Mouse (Mus musculus) MEL (cell line): Measurements from ENCODE around the gene Rit1. TPM values are rescaled to one million over a fixed set of nuclear protein-coding genes. Genes with fewer than 3 reads are reported as not detected.
"Not testable (repeated sequence)": the region's sequence is repeated elsewhere in the genome, so short reads cannot be mapped to it uniquely, and the experiment has no call there.

ENCODE experiments used
- DNase-seq: peaks from one replicate; pipeline ENCODE4 v3.0.0; 2011; ENCODE audit warnings: low read depth, low spot score
- H3K27ac ChIP-seq: 2 replicates; pipeline ENCODE4 v1.5.1; 2012; ENCODE audit warnings: low read depth, mild to moderate bottlenecking, control low read depth, low read length, moderate library complexity; ENCODE audit not compliant: control insufficient read depth
- H3K27me3 ChIP-seq, 2 experiments: fragments of 150-350 bp in 1 of 2; sonication (generic) in 1 of 2; 2 replicates each; pipeline ENCODE4 v1.6.1; 2012; ENCODE audit warnings: low read length in 2 of 2, mild to moderate bottlenecking in 2 of 2, improper control_type of control experiment in 1 of 2, moderate library complexity in 1 of 2; ENCODE audit not compliant: insufficient read depth in 2 of 2, control insufficient read depth in 1 of 2
- H3K36me3 ChIP-seq, 2 experiments: 2 replicates each; pipeline ENCODE4 v1.6.1; 2012 to 2014; ENCODE audit warnings: low read length in 2 of 2, improper control_type of control experiment in 1 of 2, inconsistent platforms in 1 of 2, mild to moderate bottlenecking in 1 of 2; ENCODE audit not compliant: insufficient read depth in 2 of 2, control insufficient read depth in 1 of 2
- H3K4me1 ChIP-seq, 2 experiments: fragments of 150-350 bp in 1 of 2; sonication (generic) in 1 of 2; 2 replicates each; pipeline ENCODE4 v1.6.1; 2012; ENCODE audit warnings: low read length in 2 of 2, improper control_type of control experiment in 1 of 2, mild to moderate bottlenecking in 1 of 2; ENCODE audit not compliant: insufficient read depth in 2 of 2, control insufficient read depth in 1 of 2
- H3K4me3 ChIP-seq, 2 experiments: fragments of 150-350 bp in 1 of 2; sonication (generic) in 1 of 2; 2 replicates each; pipeline ENCODE4 v1.5.1; 2012; ENCODE audit warnings: low read depth in 2 of 2, low read length in 2 of 2, mild to moderate bottlenecking in 2 of 2, moderate library complexity in 2 of 2, control low read depth in 1 of 2, improper control_type of control experiment in 1 of 2; ENCODE audit not compliant: control insufficient read depth in 1 of 2, insufficient read depth in 1 of 2
- H3K79me2 ChIP-seq: 2 replicates; pipeline ENCODE4 v1.6.1; 2012; ENCODE audit warnings: mild to moderate bottlenecking, low read length, moderate library complexity; ENCODE audit not compliant: control insufficient read depth, poor library complexity, insufficient read depth
- H3K9ac ChIP-seq: 2 replicates; pipeline ENCODE4 v1.6.1; 2012; ENCODE audit warnings: low read depth, mild to moderate bottlenecking, control low read depth, low read length, moderate library complexity; ENCODE audit not compliant: control insufficient read depth, poor library complexity, severe bottlenecking
- H3K9me3 ChIP-seq: fragments of 150-350 bp; sonication (generic); replicated peaks from 2 replicates; pipeline ENCODE4 v1.6.1; 2012; ENCODE audit warnings: mild to moderate bottlenecking, low read length, improper control_type of control experiment, moderate library complexity; ENCODE audit not compliant: insufficient read depth
- BHLHE40 ChIP-seq: IDR thresholded peaks from 2 replicates; pipeline ENCODE4 v1.6.1; 2012; ENCODE audit warnings: low read depth, mild to moderate bottlenecking, inconsistent platforms, low read length, improper control_type of control experiment, borderline replicate concordance
- ELF1 ChIP-seq: IDR thresholded peaks from 2 replicates; pipeline ENCODE4 v1.6.1; 2014; ENCODE audit warnings: low read depth, mild to moderate bottlenecking, inconsistent platforms, low read length, improper control_type of control experiment, moderate library complexity
- HCFC1 ChIP-seq: IDR thresholded peaks from 2 replicates; pipeline ENCODE4 v1.6.1; 2012; ENCODE audit warnings: low read depth, mild to moderate bottlenecking, inconsistent platforms, low read length, improper control_type of control experiment, moderate library complexity
- MAFK ChIP-seq: IDR thresholded peaks from 2 replicates; pipeline ENCODE4 v1.6.1; 2011; ENCODE audit warnings: low read depth, mild to moderate bottlenecking, low read length, improper control_type of control experiment, borderline replicate concordance
- NRF1 ChIP-seq: IDR thresholded peaks from 2 replicates; pipeline ENCODE4 v1.6.1; 2014; ENCODE audit warnings: low read depth, mild to moderate bottlenecking, inconsistent platforms, low read length, improper control_type of control experiment, moderate library complexity; ENCODE audit not compliant: poor library complexity, insufficient read depth, severe bottlenecking
- POLR2A ChIP-seq, 2 experiments: IDR thresholded peaks; 2 replicates each; pipeline ENCODE4 v1.6.1; 2011 to 2012; ENCODE audit warnings: low read length in 2 of 2, mild to moderate bottlenecking in 2 of 2, control low read depth in 1 of 2, improper control_type of control experiment in 1 of 2, low read depth in 1 of 2, moderate library complexity in 1 of 2; ENCODE audit not compliant: control insufficient read depth in 1 of 2, insufficient read depth in 1 of 2, poor library complexity in 1 of 2
- POLR2AphosphoS2 ChIP-seq: IDR thresholded peaks from 2 replicates; pipeline ENCODE4 v1.6.1; 2011; ENCODE audit warnings: low read length, improper control_type of control experiment
- RAD21 ChIP-seq: IDR thresholded peaks from 2 replicates; pipeline ENCODE4 v1.6.1; 2011; ENCODE audit warnings: mild to moderate bottlenecking, low read depth, low read length, improper control_type of control experiment
- SIN3A ChIP-seq: IDR thresholded peaks from 2 replicates; pipeline ENCODE4 v1.6.1; 2012; ENCODE audit warnings: low read length, improper control_type of control experiment, inconsistent platforms
- SMC3 ChIP-seq: IDR thresholded peaks from 2 replicates; pipeline ENCODE4 v1.6.1; 2011; ENCODE audit warnings: low read depth, low read length, improper control_type of control experiment
- TBP ChIP-seq: IDR thresholded peaks from 2 replicates; pipeline ENCODE4 v1.8.0; 2011; ENCODE audit warnings: low read depth, low read length, improper control_type of control experiment
- polyA plus RNA-seq, 2 experiments: library from polyadenylated mRNA; stranded (reverse) in 1 of 2; unstranded in 1 of 2; fragments of >175 nt in 1 of 2; fragments of >200 nt in 1 of 2; gene quantifications; 2 replicates each; pipeline versions ENCODE4 v1.2.1 to v1.2.4; 2012; ENCODE audit warnings: low replicate concordance in 2 of 2, low read depth in 1 of 2; ENCODE audit not compliant: insufficient read length in 2 of 2, insufficient read depth in 1 of 2, missing spikeins in 1 of 2
- total RNA-seq: library from RNA; depleted of rRNA; stranded (reverse); fragments of 300-350 nt; gene quantifications from 2 replicates; pipeline ENCODE4 v1.2.3, GENCODE M21; 2012

Gene Rit1
- total and polyA plus RNA-seq, 3 experiments = 28.7 to 34.1 TPM; not detected in 1

- H3K27ac ChIP-seq = no peak overlapping the region
- DNase-seq = no peak
- H3K9me3 ChIP-seq = no peaks in the 10 kb centered on the region
- H3K4me1 ChIP-seq = peaks cover 19 to 20% of the 10 kb centered on the region in 2 experiments
- H3K9ac ChIP-seq = no peak overlapping the region
- H3K4me3 ChIP-seq = no peak overlapping the region
- H3K36me3 ChIP-seq = peaks cover 33 to 35% of the 10 kb centered on the region in 2 experiments
- no peaks in the 10 kb centered on the region for H3K27me3 ChIP-seq
- TF ChIP-seq SMC3 (no peak), MAFK (0 out of 2 replicates have a peak, but pooled peaks have one; percentile 17), POLR2A (IDR thresholded peaks at IDR 0.05; ENCODE audit: control insufficient read depth in 1 of 2, insufficient read depth in 1 of 2, low read depth in 1 of 2, low read length in 2 of 2, poor library complexity in 1 of 2) (peak in 1 of 2 experiments; percentile 14; a peak in 1 of 4 replicates), SIN3A (0 out of 2 replicates have a peak, but pooled peaks have one; percentile 22), BHLHE40 (0 out of 2 replicates have a peak, but pooled peaks have one; percentile 13), NRF1 (no peak), POLR2AphosphoS2 (peak; percentile 55)
- H3K79me2 ChIP-seq = peaks cover 8% of the 10 kb centered on the region; the same call in 1 of the 2 replicates
These were observed 1.9 kb upstream of the Rit1 start for GRCm38 (mm10) chr3:88714725-88715124.

GRCm38 (mm10) chr3:88715716-88716115 lies 922 bp upstream of the Rit1 start:
- peaks cover 29 to 33% of the 10 kb centered on the region in 2 experiments for H3K36me3 ChIP-seq

GRCm38 (mm10) chr3:88717198-88717798 lies 660 bp downstream of the Rit1 start:
- Histone ChIP-seq H3K27me3 (no peaks in the 10 kb centered on the region), H3K79me2 (peaks cover 8% of the 10 kb centered on the region; the same call in 1 of the 2 replicates), H3K4me1 (peaks cover 19 to 20% of the 10 kb centered on the region in 2 experiments), H3K4me3 (peak overlapping the region; percentile 95 to 98), H3K9ac (peak overlapping the region; percentile 92), H3K36me3 (peaks cover 17 to 33% of the 10 kb centered on the region in 2 experiments), H3K9me3 (no peaks in the 10 kb centered on the region), H3K27ac (peak overlapping the region; percentile 69)
- peak; percentile 66 for DNase-seq
- TF ChIP-seq ELF1 (0 out of 2 replicates have a peak, but pooled peaks have one; percentile 17), TBP (peak; percentile 2; the same call in 1 of the 2 replicates), SIN3A (peak; percentile 59; the same call in 1 of the 2 replicates), HCFC1 (0 out of 2 replicates have a peak, but pooled peaks have one; percentile 43), NRF1 (no peak), RAD21 (no peak)

More at GRCm38 (mm10) chr3:88715716-88716115, 922 bp upstream of the Rit1 start:
- peaks cover 19 to 20% of the 10 kb centered on the region in 2 experiments for H3K4me1 ChIP-seq
- H3K79me2 ChIP-seq, H3K27me3 ChIP-seq, H3K4me3 ChIP-seq, H3K27ac ChIP-seq, H3K9ac ChIP-seq, DNase-seq, H3K9me3 ChIP-seq: not testable (repeated sequence)
- peak; percentile 83 for TF ChIP-seq TBP
